Mouse (Mus musculus): ENCODE results near the gene Igfals. TPM values are rescaled to one million over a fixed set of nuclear protein-coding genes. Genes with fewer than 3 reads are reported as not detected.

Gene Igfals
- polyA plus RNA-seq, 1 experiment from 2014 or later, result 6.2 TPM

DNA sequence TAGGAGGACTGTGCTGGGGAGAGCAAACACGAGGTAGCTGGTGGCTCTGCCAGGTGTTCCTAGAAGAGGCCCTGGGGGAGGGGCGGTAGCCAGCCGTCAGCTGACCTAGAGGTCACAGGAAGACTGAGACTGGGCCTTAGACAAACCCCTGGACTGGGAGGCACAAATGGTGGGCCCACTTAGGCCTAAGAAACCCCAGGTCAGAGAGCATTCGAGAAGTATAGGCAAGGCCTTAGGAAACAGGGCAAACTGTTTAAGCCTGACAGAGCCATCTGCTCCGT, 12.3 kb downstream of the Igfals start:
- Histone ChIP-seq H3K9ac (ENCODE audit: low read depth, low read length) (peak overlapping the region; percentile 64), H3K4me3 (ENCODE audit: low read length) (peak overlapping the region; percentile 13), H3K36me3 (ENCODE audit: control insufficient read depth, insufficient read depth, low read length) (0 out of 2 replicates have a peak, but pooled peaks cover 3% of the 10 kb centered on the region), H3K27ac (ENCODE audit: low read length) (peak overlapping the region; percentile 74), H3K4me2 (ENCODE audit: low read depth, low read length) (peak overlapping the region; percentile 31), H3K27me3 (replicated peaks; ENCODE audit: control insufficient read depth, insufficient read depth, low read length) (no peaks in the 10 kb centered on the region), H3K9me3 (ENCODE audit: control insufficient read depth, low read length) (no peaks in the 10 kb centered on the region), H3K4me1 (ENCODE audit: control insufficient read depth, insufficient read depth, low read length) (peaks cover 10% of the 10 kb centered on the region)
- peak; percentile 72 for ATAC-seq
- WGBS, result 24% methylated on average over 5 of the region's 5 CpGs

DNA sequence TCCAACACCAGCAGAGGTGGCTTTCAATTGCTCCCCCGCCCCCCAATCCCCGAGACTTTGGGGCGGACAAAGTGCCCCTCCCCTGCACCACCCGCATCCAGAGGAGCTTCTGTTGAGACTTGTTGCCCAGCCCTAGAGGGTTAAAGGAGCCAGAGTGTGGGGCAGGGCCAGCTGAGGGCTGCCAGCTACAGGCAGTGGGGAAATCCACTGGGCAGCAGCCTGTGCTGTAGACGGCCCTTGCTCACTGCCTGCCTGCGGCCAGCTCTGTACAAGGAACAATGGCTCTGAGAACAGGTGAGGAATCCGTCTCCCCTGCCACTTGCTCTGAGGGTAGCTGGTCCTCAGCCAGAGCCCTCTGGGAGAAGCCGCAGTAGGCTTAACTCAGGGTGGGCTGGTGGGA, 12.7 kb downstream of the Igfals start:
- peak overlapping the region; percentile 74; the same call in 1 of the 2 replicates for H3K27ac ChIP-seq (ENCODE audit: low read length)
- no peaks in the 10 kb centered on the region for H3K27me3 ChIP-seq (replicated peaks; ENCODE audit: control insufficient read depth, insufficient read depth, low read length)
- H3K4me1 ChIP-seq (ENCODE audit: control insufficient read depth, insufficient read depth, low read length), result peaks cover 10% of the 10 kb centered on the region
- peak overlapping the region; percentile 64 for H3K9ac ChIP-seq (ENCODE audit: low read depth, low read length)
- no peak overlapping the region; the same call in 1 of the 2 replicates for H3K4me2 ChIP-seq (ENCODE audit: low read depth, low read length)
- H3K4me3 ChIP-seq (ENCODE audit: low read length), result peak overlapping the region; percentile 13; the same call in 1 of the 2 replicates
- 0 out of 2 replicates have a peak, but pooled peaks have one; percentile 15 for ATAC-seq
- no peaks in the 10 kb centered on the region for H3K9me3 ChIP-seq (ENCODE audit: control insufficient read depth, low read length)
- 0 out of 2 replicates have a peak, but pooled peaks cover 4% of the 10 kb centered on the region for H3K36me3 ChIP-seq (ENCODE audit: control insufficient read depth, insufficient read depth, low read length)
- 63% methylated on average over 8 of the region's 8 CpGs for WGBS

DNA sequence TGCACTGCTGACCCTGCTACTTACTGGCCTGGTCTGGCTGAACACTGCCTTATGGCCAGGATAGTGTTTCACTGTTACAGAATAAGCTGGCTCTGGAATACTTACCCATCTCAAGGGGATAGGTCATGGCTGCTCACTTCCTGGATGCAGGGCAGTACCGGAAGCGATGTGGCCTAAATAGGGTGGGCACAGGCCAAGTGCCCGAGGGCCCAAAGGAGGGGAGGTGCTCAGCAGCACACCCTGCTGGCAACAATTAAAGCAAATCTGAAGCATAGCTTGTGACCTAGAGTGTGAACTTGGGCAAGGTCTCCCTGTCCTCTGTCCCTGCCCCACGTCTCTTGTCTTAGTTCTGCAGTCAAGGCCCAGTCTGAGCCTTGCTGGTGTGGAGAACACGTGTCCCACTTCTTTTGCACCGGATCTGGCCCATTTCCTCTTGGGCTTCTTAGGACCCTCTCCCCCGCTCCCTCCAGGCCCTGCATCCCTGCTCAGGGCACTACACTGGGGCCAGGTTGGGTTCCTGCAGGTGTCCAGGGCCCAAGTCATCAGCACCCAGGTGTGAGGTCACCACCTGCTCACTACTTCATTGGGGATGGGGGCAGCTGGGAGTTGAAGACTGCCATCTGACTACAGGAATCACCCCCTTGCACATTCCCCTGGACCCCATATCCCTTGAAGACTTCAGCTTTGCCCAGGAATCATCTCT, 16.1 kb downstream of the Igfals start:
- Histone ChIP-seq H3K27ac (ENCODE audit: low read length) (no peak overlapping the region), H3K4me3 (ENCODE audit: low read length) (no peak overlapping the region), H3K9ac (ENCODE audit: low read depth, low read length) (no peak overlapping the region), H3K4me2 (ENCODE audit: low read depth, low read length) (no peak overlapping the region), H3K4me1 (ENCODE audit: control insufficient read depth, insufficient read depth, low read length) (peaks cover 20% of the 10 kb centered on the region), H3K9me3 (ENCODE audit: control insufficient read depth, low read length) (no peaks in the 10 kb centered on the region), H3K36me3 (ENCODE audit: control insufficient read depth, insufficient read depth, low read length) (0 out of 2 replicates have a peak, but pooled peaks cover 4% of the 10 kb centered on the region), H3K27me3 (replicated peaks; ENCODE audit: control insufficient read depth, insufficient read depth, low read length) (no peaks in the 10 kb centered on the region)
- WGBS, result 52% methylated on average over 7 of the region's 7 CpGs
- ATAC-seq, result no peak

DNA sequence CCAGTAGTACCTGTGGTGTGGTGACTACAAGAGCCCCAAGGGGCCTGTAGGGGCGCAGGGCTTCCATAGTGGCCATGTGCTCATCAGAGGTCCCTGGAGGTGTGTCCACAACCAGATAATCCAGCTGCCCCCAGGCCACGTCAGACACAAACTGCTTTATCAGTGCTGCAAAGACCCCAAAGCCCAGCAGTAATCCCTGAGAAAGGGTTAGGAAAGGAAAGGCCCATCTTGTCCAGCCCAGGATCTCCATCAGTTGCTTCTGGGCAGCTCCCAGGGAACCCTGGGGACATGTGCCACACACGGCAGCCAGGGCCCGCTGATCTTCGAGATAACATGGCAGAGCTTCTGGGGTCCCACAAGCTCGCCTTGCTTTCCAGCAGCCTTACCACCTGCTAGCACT, 18.6 kb downstream of the Igfals start:
- H3K4me2 ChIP-seq (ENCODE audit: low read depth, low read length), result no peak overlapping the region
- WGBS, result 77% methylated on average over 6 of the region's 6 CpGs
- H3K27me3 ChIP-seq (replicated peaks; ENCODE audit: control insufficient read depth, insufficient read depth, low read length), result no peaks in the 10 kb centered on the region

DNA sequence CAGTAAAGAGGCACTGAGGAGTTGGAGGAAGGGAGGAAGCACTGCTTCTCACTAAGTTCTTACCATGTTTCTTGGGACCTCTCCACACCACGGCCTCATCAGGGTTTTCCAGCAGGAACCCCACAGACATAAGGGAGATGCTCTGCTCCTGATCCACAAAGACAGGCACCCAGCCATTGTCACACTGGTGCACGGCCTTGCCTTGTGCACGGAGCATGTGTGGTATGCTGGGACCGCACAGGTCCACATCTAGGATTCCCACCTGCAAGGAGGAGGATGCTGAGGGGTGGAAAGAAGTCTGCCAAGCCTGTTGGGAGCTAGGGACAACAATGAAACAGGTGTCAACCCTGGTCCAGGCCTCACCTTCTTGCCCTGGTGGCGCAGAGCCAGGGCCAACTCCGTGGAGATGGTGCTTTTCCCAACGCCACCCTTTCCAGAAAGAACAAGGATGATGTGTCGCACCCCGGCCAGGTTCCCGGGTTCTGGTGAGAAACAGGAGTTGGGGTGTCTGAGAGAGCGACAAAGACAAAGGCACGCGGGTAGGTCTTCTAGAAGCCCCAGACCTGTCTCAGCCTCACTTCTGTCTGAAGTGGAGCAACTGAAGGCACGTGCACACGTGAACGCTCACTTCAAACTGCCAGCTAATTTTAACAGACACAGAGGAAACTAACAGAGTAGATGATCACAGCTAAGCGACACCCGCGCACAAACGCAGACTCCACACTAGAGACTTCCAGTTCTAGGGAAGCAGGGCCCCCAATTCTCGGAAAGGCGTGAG, 19.7 kb downstream of the Igfals start:
- ATAC-seq, result no peak
- Histone ChIP-seq H3K4me2 (ENCODE audit: low read depth, low read length) (peak overlapping the region; percentile 88), H3K4me3 (ENCODE audit: low read length) (peak overlapping the region; percentile 85), H3K36me3 (ENCODE audit: control insufficient read depth, insufficient read depth, low read length) (peaks cover 8% of the 10 kb centered on the region; the same call in 1 of the 2 replicates), H3K9ac (ENCODE audit: low read depth, low read length) (peak overlapping the region; percentile 79), H3K27me3 (replicated peaks; ENCODE audit: control insufficient read depth, insufficient read depth, low read length) (no peaks in the 10 kb centered on the region), H3K27ac (ENCODE audit: low read length) (no peak overlapping the region), H3K9me3 (ENCODE audit: control insufficient read depth, low read length) (no peaks in the 10 kb centered on the region), H3K4me1 (ENCODE audit: control insufficient read depth, insufficient read depth, low read length) (peaks cover 20% of the 10 kb centered on the region)
- 24% methylated on average over 22 of the region's 22 CpGs for WGBS

More for the DNA sequence above, 18.6 kb downstream of the Igfals start:
- H3K36me3 ChIP-seq (ENCODE audit: control insufficient read depth, insufficient read depth, low read length), result 0 out of 2 replicates have a peak, but pooled peaks cover 4% of the 10 kb centered on the region
- peaks cover 20% of the 10 kb centered on the region for H3K4me1 ChIP-seq (ENCODE audit: control insufficient read depth, insufficient read depth, low read length)
- H3K27ac ChIP-seq (ENCODE audit: low read length), result no peak overlapping the region
- no peak for ATAC-seq
- H3K4me3 ChIP-seq (ENCODE audit: low read length), result no peak overlapping the region
- H3K9me3 ChIP-seq (ENCODE audit: control insufficient read depth, low read length), result no peaks in the 10 kb centered on the region
- H3K9ac ChIP-seq (ENCODE audit: low read depth, low read length), result no peak overlapping the region

DNA sequence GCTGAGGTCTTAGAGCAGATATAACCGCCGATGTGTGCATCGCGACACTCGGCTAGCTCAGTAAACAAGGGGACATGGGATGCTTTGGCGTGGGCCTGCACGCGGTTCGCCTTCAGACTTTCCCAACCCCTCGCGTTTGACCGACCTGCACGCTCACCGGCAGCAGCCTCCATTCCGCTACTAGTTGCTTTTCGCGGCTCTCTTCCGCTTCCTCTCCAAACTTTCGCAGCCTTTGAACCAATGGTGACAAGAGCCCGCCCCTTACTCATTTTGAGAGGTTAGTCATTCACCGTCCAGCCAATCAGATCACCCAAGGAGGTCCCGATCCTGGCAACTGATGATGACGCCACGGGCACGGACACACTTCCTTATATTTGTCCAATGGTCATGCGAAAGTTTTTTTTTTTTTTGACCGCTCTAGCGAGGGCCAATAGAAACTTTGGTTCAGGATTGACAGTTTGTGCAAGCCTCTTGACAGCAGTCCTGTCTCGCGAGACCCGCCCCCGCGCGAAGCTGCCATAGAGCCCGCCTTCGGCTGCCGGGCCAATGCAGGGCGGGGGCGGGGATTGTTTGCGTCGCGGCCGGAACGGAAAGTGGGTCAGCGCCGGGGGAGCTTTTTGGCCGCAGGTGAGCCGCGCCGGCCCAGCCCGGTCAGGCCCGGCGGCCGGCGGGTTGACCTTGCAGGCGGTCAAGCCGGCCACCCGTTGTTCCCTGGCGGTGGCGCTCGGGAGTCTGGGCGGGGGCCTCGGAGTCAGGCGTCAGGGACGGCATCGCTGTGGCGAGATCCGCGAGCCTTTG, 20.5 kb downstream of the Igfals start, which contains the start of the genes Nubp2 and Spsb3:
Nubp2 (minus strand) TSS at position 216 of the 798 bp plus-strand sequence.
Spsb3 (plus strand) TSS at position 510 of the 798 bp plus-strand sequence.
- H3K9me3 ChIP-seq (ENCODE audit: control insufficient read depth, low read length), result no peaks in the 10 kb centered on the region
- H3K4me3 ChIP-seq (ENCODE audit: low read length), result peak within 1 kb of the TSS; percentile 90
- WGBS, result under 1% methylated on average over 69 of the region's 69 CpGs
- peak within 1 kb of the TSS; percentile 88 for H3K9ac ChIP-seq (ENCODE audit: low read depth, low read length)
- peak within 1 kb of the TSS; percentile 20; the same call in 1 of the 2 replicates for H3K27ac ChIP-seq (ENCODE audit: low read length)
- H3K27me3 ChIP-seq (replicated peaks; ENCODE audit: control insufficient read depth, insufficient read depth, low read length), result no peaks in the 10 kb centered on the region
- ATAC-seq, result peak; percentile 97
- H3K4me2 ChIP-seq (ENCODE audit: low read depth, low read length), result peak within 1 kb of the TSS; percentile 95
- peaks cover 20% of the 10 kb centered on the region for H3K4me1 ChIP-seq (ENCODE audit: control insufficient read depth, insufficient read depth, low read length)
- H3K36me3 ChIP-seq (ENCODE audit: control insufficient read depth, insufficient read depth, low read length), result peaks cover 14% of the 10 kb centered on the region; the same call in 1 of the 2 replicates

DNA sequence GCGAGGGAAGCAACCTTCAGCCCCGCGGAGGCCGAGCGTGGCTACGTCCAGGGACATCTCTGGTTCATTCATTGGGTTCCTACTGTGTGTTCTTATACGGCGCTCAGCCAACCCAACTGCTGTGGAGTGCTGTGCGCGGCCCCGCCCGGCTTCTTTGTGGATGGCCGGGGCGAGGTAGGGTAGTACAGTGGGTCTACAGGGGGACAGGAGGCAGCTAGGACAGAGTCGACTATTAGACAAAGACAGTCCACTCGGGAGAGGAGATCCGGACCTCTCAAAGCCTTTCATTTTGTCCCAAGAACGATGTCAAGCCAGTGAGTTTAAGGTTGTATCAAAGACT, 21.1 kb downstream of the Igfals start:
- H3K4me1 ChIP-seq (ENCODE audit: control insufficient read depth, insufficient read depth, low read length), result peaks cover 20% of the 10 kb centered on the region
- ATAC-seq, result peak; percentile 23
- H3K9me3 ChIP-seq (ENCODE audit: control insufficient read depth, low read length), result no peaks in the 10 kb centered on the region
- peaks cover 16% of the 10 kb centered on the region; the same call in 1 of the 2 replicates for H3K36me3 ChIP-seq (ENCODE audit: control insufficient read depth, insufficient read depth, low read length)
- under 1% methylated on average over 18 of the region's 18 CpGs for WGBS
- H3K4me2 ChIP-seq (ENCODE audit: low read depth, low read length), result peak overlapping the region; percentile 95
- H3K27me3 ChIP-seq (replicated peaks; ENCODE audit: control insufficient read depth, insufficient read depth, low read length), result no peaks in the 10 kb centered on the region
- H3K9ac ChIP-seq (ENCODE audit: low read depth, low read length), result peak overlapping the region; percentile 88
- peak overlapping the region; percentile 20; the same call in 1 of the 2 replicates for H3K27ac ChIP-seq (ENCODE audit: low read length)
- peak overlapping the region; percentile 90 for H3K4me3 ChIP-seq (ENCODE audit: low read length)

DNA sequence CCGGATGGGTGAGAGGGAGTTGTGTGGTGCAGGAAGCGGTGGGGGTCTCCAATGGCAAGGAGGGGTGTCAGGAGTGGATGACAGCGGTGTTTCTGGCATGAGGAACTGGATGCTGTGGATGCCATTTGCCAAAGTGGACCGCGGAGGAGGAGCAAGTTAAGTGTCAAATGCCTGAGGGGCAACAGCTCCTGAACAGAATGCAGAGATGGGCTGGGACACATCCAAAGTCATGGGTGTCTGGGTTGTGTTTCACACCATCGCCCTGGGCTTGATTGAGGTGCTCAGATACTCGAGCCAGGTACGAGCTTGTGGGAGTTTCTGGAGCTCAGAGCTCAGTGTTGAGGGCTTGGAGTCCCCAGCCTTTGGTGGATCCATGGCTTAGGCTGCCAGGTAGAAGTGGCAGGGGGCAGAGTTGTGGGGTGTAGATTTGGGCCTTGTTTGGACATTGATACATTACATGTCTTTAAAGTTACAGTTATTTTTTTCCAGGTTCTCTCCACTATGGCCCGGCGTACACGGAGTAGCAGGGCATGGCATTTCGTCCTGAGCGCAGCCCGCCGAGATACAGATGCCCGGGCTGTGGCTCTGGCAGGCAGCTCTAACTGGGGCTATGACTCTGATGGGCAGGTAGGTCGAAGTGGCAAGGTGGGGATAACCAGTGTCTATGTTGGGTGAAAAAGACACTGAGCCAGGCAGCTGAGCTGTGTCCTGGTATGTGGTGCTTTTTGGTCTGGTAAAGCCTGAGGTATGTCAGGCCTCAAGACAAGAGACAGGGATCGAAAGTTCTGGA, 21.7 kb downstream of the Igfals start:
- no peaks in the 10 kb centered on the region for H3K27me3 ChIP-seq (replicated peaks; ENCODE audit: control insufficient read depth, insufficient read depth, low read length)
- peak overlapping the region; percentile 90 for H3K4me3 ChIP-seq (ENCODE audit: low read length)
- H3K9ac ChIP-seq (ENCODE audit: low read depth, low read length), result peak overlapping the region; percentile 88
- H3K36me3 ChIP-seq (ENCODE audit: control insufficient read depth, insufficient read depth, low read length), result peaks cover 21% of the 10 kb centered on the region; the same call in 1 of the 2 replicates
- no peak for ATAC-seq
- H3K4me2 ChIP-seq (ENCODE audit: low read depth, low read length), result peak overlapping the region; percentile 95
- H3K9me3 ChIP-seq (ENCODE audit: control insufficient read depth, low read length), result no peaks in the 10 kb centered on the region
- H3K27ac ChIP-seq (ENCODE audit: low read length), result no peak overlapping the region
- H3K4me1 ChIP-seq (ENCODE audit: control insufficient read depth, insufficient read depth, low read length), result peaks cover 20% of the 10 kb centered on the region
- 60% methylated on average over 18 of the region's 18 CpGs for WGBS

All from intestine, embryonic 16.5 days (tissue).